10 mouse cellular contexts compared by ENCODE assay signal in the genomic region with DNA sequence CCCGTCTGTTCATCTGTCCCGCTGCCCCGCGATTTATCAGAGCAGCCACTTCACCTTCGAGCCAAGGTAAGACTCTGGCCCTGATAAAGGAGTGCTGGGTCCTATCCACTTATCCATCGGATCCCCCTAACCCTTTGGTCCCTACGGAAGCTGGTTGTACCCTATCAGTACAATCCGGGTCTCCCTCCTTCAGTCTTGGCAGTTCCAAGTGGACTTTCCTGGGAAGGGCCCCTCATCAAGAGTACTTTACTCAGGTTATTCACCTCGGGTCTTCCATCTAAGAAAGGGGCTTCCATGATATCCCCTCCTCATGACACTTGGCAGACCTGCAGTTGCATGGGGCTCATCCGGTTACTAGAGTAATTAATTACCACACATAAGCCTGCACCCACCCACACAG. TPM values are rescaled to one million over a fixed set of nuclear protein-coding genes. Genes with fewer than 3 reads are reported as not detected.
DNase-seq lines count a peak whose midpoint lies in the region; ATAC-seq lines count a peak whose summit lies in the region.
"Had no signal": no experiment of that assay in that cellular context is flagged by ENCODE, and none has a peak within 500 bp of the region (broad histone marks: within the 10 kb centered on the region; RNA-seq: fewer than 3 reads in every experiment).

No protein-coding gene starts in this region.

- H3K9ac ChIP-seq in limb, embryonic 13.5 days: no peak overlapping the region
- no peak overlapping the region for H3K9ac ChIP-seq in stomach, embryonic 15.5 days

- peaks cover 85% of the 10 kb centered on the region for H3K27me3 ChIP-seq in megakaryocyte, embryonic 14.5 days (replicated peaks)
- peaks cover 72% of the 10 kb centered on the region for H3K27me3 ChIP-seq in limb, embryonic 13.5 days
- H3K27me3 ChIP-seq in stomach, embryonic 15.5 days (replicated peaks): peaks cover 40% of the 10 kb centered on the region

- WGBS in limb, embryonic 13.5 days: 20% methylated on average over 10 of the region's 10 CpGs
- WGBS in stomach, embryonic 15.5 days: 15% methylated on average over 10 of the region's 10 CpGs

- peaks cover 22% of the 10 kb centered on the region for H3K4me1 ChIP-seq in megakaryocyte, embryonic 14.5 days
- peaks cover 11% of the 10 kb centered on the region for H3K4me1 ChIP-seq in limb, embryonic 13.5 days
- peaks cover 16% of the 10 kb centered on the region for H3K4me1 ChIP-seq in stomach, embryonic 15.5 days

- no peak for ATAC-seq in megakaryocyte, adult 5-6 weeks (ENCODE audit: poor library complexity, severe bottlenecking)
- ATAC-seq in limb, embryonic 13.5 days (ENCODE audit: low FRiP score, low read depth): peak; percentile 24
- no peak for ATAC-seq in stomach, embryonic 15.5 days (ENCODE audit: insufficient read depth, low FRiP score, low read depth)

- peak overlapping the region; percentile 87 for H3K4me3 ChIP-seq in megakaryocyte, embryonic 14.5 days (replicated peaks)
- H3K4me3 ChIP-seq in limb, embryonic 13.5 days: peak overlapping the region; percentile 43
- H3K4me3 ChIP-seq in stomach, embryonic 15.5 days (replicated peaks): peak overlapping the region; percentile 43

- peak overlapping the region; percentile 67 for H3K4me2 ChIP-seq in limb, embryonic 13.5 days (replicated peaks)
- peak overlapping the region; percentile 82 for H3K4me2 ChIP-seq in stomach, embryonic 15.5 days

- no peaks in the 10 kb centered on the region for H3K36me3 ChIP-seq in megakaryocyte, embryonic 14.5 days (replicated peaks; ENCODE audit: low read length)
- no peaks in the 10 kb centered on the region for H3K36me3 ChIP-seq in limb, embryonic 13.5 days
- H3K36me3 ChIP-seq in stomach, embryonic 15.5 days: no peaks in the 10 kb centered on the region

- peaks cover 4% of the 10 kb centered on the region; the same call in 1 of the 2 replicates for H3K9me3 ChIP-seq in megakaryocyte, embryonic 14.5 days
- H3K9me3 ChIP-seq in limb, embryonic 13.5 days: no peaks in the 10 kb centered on the region
- no peaks in the 10 kb centered on the region for H3K9me3 ChIP-seq in stomach, embryonic 15.5 days

- no peak overlapping the region for H3K27ac ChIP-seq in limb, embryonic 13.5 days
- H3K27ac ChIP-seq in stomach, embryonic 15.5 days: no peak overlapping the region

- DNase-seq in cerebellum, adult 9-11 months: peak; percentile 42
- DNase-seq in cerebellum, adult 11-12 months: no peak
- DNase-seq in layer of hippocampus, adult 18-20 months (ENCODE audit: low spot score in 2 of 2): no peak
- DNase-seq in embryo, embryonic 10 days (ENCODE audit: low spot score): no peak

RNA-seq across cellular contexts. Expression of a gene that starts 0.4 kb away (rescaled TPM):
- 0.12 TPM in 1 of 2 replicates, not detected in the other for polyA plus RNA-seq in megakaryocyte, embryonic 14.5 days (2012; ENCODE audit: insufficient read depth, low replicate concordance)
- total RNA-seq in megakaryocyte, adult 5-6 weeks (2015): 0.23 and 0.42 TPM in 2 replicates
- total RNA-seq in megakaryocyte, adult 5-6 weeks (2017): 0.26 and 0.28 TPM in 2 replicates
- 0.04 and 0.05 TPM in 2 replicates for polyA plus RNA-seq in limb, embryonic 13.5 days (2015; fragmentation: Nextera tagmentation; extraction: Ambion mirVana)
- polyA plus RNA-seq in stomach, embryonic 15.5 days (2015; fragmentation: Nextera tagmentation; extraction: Ambion mirVana): 0.10 and 0.17 TPM in 2 replicates
- total RNA-seq in layer of hippocampus, adult 18-20 months (2021): 10 to 100 TPM; 82.6 to 88.4 TPM
- total RNA-seq: hematopoietic stem cell, adult 5-6 weeks; neutrophil, adult 5-6 weeks had no signal

RNA-seq across cellular contexts. Expression of a gene that starts 12.3 kb away (rescaled TPM):
- 0.13 TPM in 1 of 2 replicates, not detected in the other for polyA plus RNA-seq in megakaryocyte, embryonic 14.5 days (2012; ENCODE audit: insufficient read depth, low replicate concordance)
- total RNA-seq in megakaryocyte, adult 5-6 weeks (2015): not detected in 2 replicates
- total RNA-seq in megakaryocyte, adult 5-6 weeks (2017): not detected in 2 replicates
- polyA plus RNA-seq in limb, embryonic 13.5 days (2015; fragmentation: Nextera tagmentation; extraction: Ambion mirVana): 0.06 TPM in 1 of 2 replicates, not detected in the other
- 0.05 and 0.09 TPM in 2 replicates for polyA plus RNA-seq in stomach, embryonic 15.5 days (2015; fragmentation: Nextera tagmentation; extraction: Ambion mirVana)
- 10 to 100 TPM; 70.6 to 75.4 TPM for total RNA-seq in layer of hippocampus, adult 18-20 months (2021)
- total RNA-seq: hematopoietic stem cell, adult 5-6 weeks; neutrophil, adult 5-6 weeks had no signal

RNA-seq across cellular contexts. Expression of a gene that starts 35.0 kb away (rescaled TPM):
- 4.1 and 7.8 TPM in 2 replicates for polyA plus RNA-seq in megakaryocyte, embryonic 14.5 days (2012; ENCODE audit: insufficient read depth, low replicate concordance)
- 14.1 and 15.5 TPM in 2 replicates for total RNA-seq in megakaryocyte, adult 5-6 weeks (2015)
- total RNA-seq in megakaryocyte, adult 5-6 weeks (2017): 14.8 and 15.1 TPM in 2 replicates
- polyA plus RNA-seq in limb, embryonic 13.5 days (2015; fragmentation: Nextera tagmentation; extraction: Ambion mirVana): 6.2 and 6.8 TPM in 2 replicates
- polyA plus RNA-seq in stomach, embryonic 15.5 days (2015; fragmentation: Nextera tagmentation; extraction: Ambion mirVana): 6.1 and 6.7 TPM in 2 replicates
- 1 to 10 TPM; 7.8 to 8.5 TPM for total RNA-seq in layer of hippocampus, adult 18-20 months (2021)

RNA-seq across cellular contexts. Expression of a gene that starts 43.5 kb away (rescaled TPM):
- 0.03 TPM in 1 of 2 replicates, not detected in the other for polyA plus RNA-seq in megakaryocyte, embryonic 14.5 days (2012; ENCODE audit: insufficient read depth, low replicate concordance)
- total RNA-seq in megakaryocyte, adult 5-6 weeks (2015): 0.02 TPM in 1 of 2 replicates, not detected in the other
- not detected in 2 replicates for total RNA-seq in megakaryocyte, adult 5-6 weeks (2017)
- polyA plus RNA-seq in limb, embryonic 13.5 days (2015; fragmentation: Nextera tagmentation; extraction: Ambion mirVana): 5.3 and 5.6 TPM in 2 replicates
- polyA plus RNA-seq in stomach, embryonic 15.5 days (2015; fragmentation: Nextera tagmentation; extraction: Ambion mirVana): 4.2 and 4.3 TPM in 2 replicates
- total RNA-seq in layer of hippocampus, adult 18-20 months (2021): 100 to 1,000 TPM; 555 to 598 TPM
- total RNA-seq: hematopoietic stem cell, adult 5-6 weeks; neutrophil, adult 5-6 weeks had no signal
